Mouse (Mus musculus): ENCODE measurements around the gene Sestd1. TPM values are rescaled to one million over a fixed set of nuclear protein-coding genes. Genes with fewer than 3 reads are reported as not detected.
A peak's percentile ranks its signal among the peaks of the same experiment; 100 is the strongest.

Gene Sestd1
- polyA plus RNA-seq, 1 experiment = 11.3 TPM

GRCm38 (mm10) chr2:77200379-77200778 lies 80.0 kb downstream of the Sestd1 start:
- no peaks in the 10 kb centered on the region for H3K79me2 ChIP-seq (ENCODE audit: control insufficient read depth, insufficient read depth)

GRCm38 (mm10) chr2:77198246-77198645 lies 82.1 kb downstream of the Sestd1 start:
- Histone ChIP-seq H3K4me2 (ENCODE audit: low read depth) (no peak overlapping the region), H3K27me3 (ENCODE audit: control insufficient read depth, insufficient read depth, insufficient read length) (no peaks in the 10 kb centered on the region), H3K79me2 (ENCODE audit: control insufficient read depth, insufficient read depth) (no peaks in the 10 kb centered on the region), H3K36me3 (ENCODE audit: control insufficient read depth, insufficient read depth) (peaks cover 22% of the 10 kb centered on the region), H3K4me3 (no peak overlapping the region), H3ac (ENCODE audit: control insufficient read depth, insufficient read length) (no peak overlapping the region)
- TF ChIP-seq POLR2A (IDR thresholded peaks at IDR 0.05; ENCODE audit: insufficient read length, low read depth) (no peak), REST (IDR thresholded peaks at IDR 0.05; ENCODE audit: insufficient read depth, insufficient read length) (no peak), TCF12 (IDR thresholded peaks at IDR 0.05; ENCODE audit: insufficient read depth, poor library complexity, severe bottlenecking) (no peak), USF1 (IDR thresholded peaks at IDR 0.05; ENCODE audit: low read depth) (no peak), CEBPB (IDR thresholded peaks at IDR 0.05; ENCODE audit: insufficient read depth, poor library complexity, severe bottlenecking) (no peak), TCF3 (IDR thresholded peaks at IDR 0.05; ENCODE audit: insufficient read length, low read depth) (no peak), MAX (IDR thresholded peaks at IDR 0.05; ENCODE audit: low read depth) (no peak), SRF (IDR thresholded peaks at IDR 0.05; ENCODE audit: control insufficient read depth, insufficient read length, low read depth) (no peak), E2F4 (IDR thresholded peaks at IDR 0.05; ENCODE audit: insufficient read depth) (no peak), MYOG (IDR thresholded peaks at IDR 0.05; ENCODE audit: control insufficient read depth in 1 of 3, insufficient read depth in 1 of 3, insufficient read length in 2 of 3, low read depth in 2 of 3) (no peak), MYOD1 (IDR thresholded peaks at IDR 0.05; ENCODE audit: control insufficient read depth in 1 of 3, insufficient read length in 2 of 3, low read depth in 2 of 3) (no peak), POLR2AphosphoS2 (IDR thresholded peaks at IDR 0.05; ENCODE audit: insufficient read length, low read depth) (no peak)

More at GRCm38 (mm10) chr2:77200379-77200778, 80.0 kb downstream of the Sestd1 start:
- TF ChIP-seq MYOG (IDR thresholded peaks at IDR 0.05; ENCODE audit: control insufficient read depth in 1 of 3, insufficient read depth in 1 of 3, insufficient read length in 2 of 3, low read depth in 2 of 3) (peak in 2 of 3 experiments; percentile 10 to 57), E2F4 (IDR thresholded peaks at IDR 0.05; ENCODE audit: insufficient read depth) (no peak), TCF12 (IDR thresholded peaks at IDR 0.05; ENCODE audit: insufficient read depth, poor library complexity, severe bottlenecking) (no peak)
- Histone ChIP-seq H3K4me3 (no peak overlapping the region), H3K27me3 (ENCODE audit: control insufficient read depth, insufficient read depth, insufficient read length) (no peaks in the 10 kb centered on the region), H3K36me3 (ENCODE audit: control insufficient read depth, insufficient read depth) (peaks cover 22% of the 10 kb centered on the region), H3ac (ENCODE audit: control insufficient read depth, insufficient read length) (no peak overlapping the region), H3K4me2 (ENCODE audit: low read depth) (no peak overlapping the region)

- no peak for TF ChIP-seq MYOD1 (IDR thresholded peaks at IDR 0.05; ENCODE audit: control insufficient read depth in 1 of 3, insufficient read length in 2 of 3, low read depth in 2 of 3)
- TF ChIP-seq TCF3 (IDR thresholded peaks at IDR 0.05; ENCODE audit: insufficient read length, low read depth) = no peak
- no peak for TF ChIP-seq REST (IDR thresholded peaks at IDR 0.05; ENCODE audit: insufficient read depth, insufficient read length)
- TF ChIP-seq CEBPB (IDR thresholded peaks at IDR 0.05; ENCODE audit: insufficient read depth, poor library complexity, severe bottlenecking) = no peak
- H3K36me3 ChIP-seq (ENCODE audit: control insufficient read depth, insufficient read depth) = peaks cover 22% of the 10 kb centered on the region
- H3K4me2 ChIP-seq (ENCODE audit: low read depth) = no peak overlapping the region
- no peak overlapping the region for H3ac ChIP-seq (ENCODE audit: control insufficient read depth, insufficient read length)
- H3K4me3 ChIP-seq = no peak overlapping the region
- H3K79me2 ChIP-seq (ENCODE audit: control insufficient read depth, insufficient read depth) = no peaks in the 10 kb centered on the region
- no peaks in the 10 kb centered on the region for H3K27me3 ChIP-seq (ENCODE audit: control insufficient read depth, insufficient read depth, insufficient read length)
Measured at GRCm38 (mm10) chr2:77196819-77197218, 83.6 kb downstream of the Sestd1 start.

GRCm38 (mm10) chr2:77195056-77195455 lies 85.3 kb downstream of the Sestd1 start:
- H3K4me2 ChIP-seq (ENCODE audit: low read depth) = no peak overlapping the region
- H3K4me3 ChIP-seq = no peak overlapping the region
- no peak overlapping the region for H3ac ChIP-seq (ENCODE audit: control insufficient read depth, insufficient read length)
- H3K27me3 ChIP-seq (ENCODE audit: control insufficient read depth, insufficient read depth, insufficient read length) = no peaks in the 10 kb centered on the region
- no peak for TF ChIP-seq REST (IDR thresholded peaks at IDR 0.05; ENCODE audit: insufficient read depth, insufficient read length)
- no peak for TF ChIP-seq CEBPB (IDR thresholded peaks at IDR 0.05; ENCODE audit: insufficient read depth, poor library complexity, severe bottlenecking)
- no peak for TF ChIP-seq SRF (IDR thresholded peaks at IDR 0.05; ENCODE audit: control insufficient read depth, insufficient read length, low read depth)
- TF ChIP-seq POLR2AphosphoS2 (IDR thresholded peaks at IDR 0.05; ENCODE audit: insufficient read length, low read depth) = no peak
- H3K79me2 ChIP-seq (ENCODE audit: control insufficient read depth, insufficient read depth) = no peaks in the 10 kb centered on the region
- H3K36me3 ChIP-seq (ENCODE audit: control insufficient read depth, insufficient read depth) = peaks cover 33% of the 10 kb centered on the region

- TF ChIP-seq REST (IDR thresholded peaks at IDR 0.05; ENCODE audit: insufficient read depth, insufficient read length) = no peak
- no peaks in the 10 kb centered on the region for H3K27me3 ChIP-seq (ENCODE audit: control insufficient read depth, insufficient read depth, insufficient read length)
Measured at GRCm38 (mm10) chr2:77191811-77192210, 88.6 kb downstream of the Sestd1 start.

GRCm38 (mm10) chr2:77190891-77191290 lies 89.5 kb downstream of the Sestd1 start:
- no peak overlapping the region for H3ac ChIP-seq (ENCODE audit: control insufficient read depth, insufficient read length)
- peaks cover 26% of the 10 kb centered on the region for H3K36me3 ChIP-seq (ENCODE audit: control insufficient read depth, insufficient read depth)
- TF ChIP-seq POLR2A (IDR thresholded peaks at IDR 0.05; ENCODE audit: insufficient read length, low read depth) = no peak
- no peak for TF ChIP-seq POLR2AphosphoS2 (IDR thresholded peaks at IDR 0.05; ENCODE audit: insufficient read length, low read depth)
- no peak for TF ChIP-seq MAX (IDR thresholded peaks at IDR 0.05; ENCODE audit: low read depth)
- no peak for TF ChIP-seq TCF12 (IDR thresholded peaks at IDR 0.05; ENCODE audit: insufficient read depth, poor library complexity, severe bottlenecking)
- no peak for TF ChIP-seq REST (IDR thresholded peaks at IDR 0.05; ENCODE audit: insufficient read depth, insufficient read length)
- no peak for TF ChIP-seq CEBPB (IDR thresholded peaks at IDR 0.05; ENCODE audit: insufficient read depth, poor library complexity, severe bottlenecking)
- TF ChIP-seq MYOD1 (IDR thresholded peaks at IDR 0.05; ENCODE audit: control insufficient read depth in 1 of 3, insufficient read length in 2 of 3, low read depth in 2 of 3) = no peak
- no peak for TF ChIP-seq USF1 (IDR thresholded peaks at IDR 0.05; ENCODE audit: low read depth)
- no peak for TF ChIP-seq E2F4 (IDR thresholded peaks at IDR 0.05; ENCODE audit: insufficient read depth)
- no peak overlapping the region for H3K4me3 ChIP-seq
- no peak overlapping the region for H3K4me2 ChIP-seq (ENCODE audit: low read depth)
- H3K79me2 ChIP-seq (ENCODE audit: control insufficient read depth, insufficient read depth) = no peaks in the 10 kb centered on the region
- H3K27me3 ChIP-seq (ENCODE audit: control insufficient read depth, insufficient read depth, insufficient read length) = no peaks in the 10 kb centered on the region

More at GRCm38 (mm10) chr2:77191811-77192210, 88.6 kb downstream of the Sestd1 start:
- H3ac ChIP-seq (ENCODE audit: control insufficient read depth, insufficient read length) = no peak overlapping the region
- peaks cover 36% of the 10 kb centered on the region for H3K36me3 ChIP-seq (ENCODE audit: control insufficient read depth, insufficient read depth)
- no peak overlapping the region for H3K4me3 ChIP-seq
- no peaks in the 10 kb centered on the region for H3K79me2 ChIP-seq (ENCODE audit: control insufficient read depth, insufficient read depth)
- no peak overlapping the region for H3K4me2 ChIP-seq (ENCODE audit: low read depth)

Measured in myocyte (in vitro differentiated cells).